In genomic region chr1:176971479-176971797, GRCm38 (mm10) we compare ENCODE assay signal across 15 mouse cellular contexts.
DNase-seq lines count a peak whose midpoint lies in the region; ATAC-seq and TF ChIP-seq lines count a peak whose summit lies in the region.
"Had no signal": no experiment of that assay in that cellular context is flagged by ENCODE, and none has a peak within 500 bp of the region (broad histone marks: within the 10 kb centered on the region; RNA-seq: fewer than 3 reads in every experiment).

No protein-coding gene starts in this region.

- no peak for DNase-seq in lung, adult 2 months
- no peak for DNase-seq in heart, postnatal 10 days
- DNase-seq in gastrocnemius, postnatal 14 days = no peak
- DNase-seq: adrenal gland, adult 8-10 months; cerebellum, adult 9-10 months; kidney, adult 9 months; liver, postnatal 0 days; retina, postnatal 1 day; thymus, adult 18-20 months had no signal

- TF ChIP-seq POLR2A in lung, adult 2 months (IDR thresholded peaks at IDR 0.05; ENCODE audit: borderline replicate concordance, extremely low read depth, low read depth, low read length) = no peak

- WGBS in lung, embryonic 16.5 days = 67% methylated on average over 4 of the region's 4 CpGs
- WGBS in lung, adult 2 months = 60% methylated on average over 4 of the region's 4 CpGs
- 81% methylated on average over 4 of the region's 4 CpGs for WGBS in forebrain, embryonic 16.5 days
- WGBS in hindbrain, embryonic 13.5 days = 78% methylated on average over 4 of the region's 4 CpGs
- 85% methylated on average over 4 of the region's 4 CpGs for WGBS in midbrain, embryonic 16.5 days

- H3K36me3 ChIP-seq in lung, embryonic 16.5 days (ENCODE audit: control insufficient read depth, insufficient read depth, low read length) = no peaks in the 10 kb centered on the region
- no peaks in the 10 kb centered on the region for H3K36me3 ChIP-seq in forebrain, embryonic 16.5 days (ENCODE audit: control insufficient read depth, insufficient read depth)
- H3K36me3 ChIP-seq in hindbrain, embryonic 13.5 days = no peaks in the 10 kb centered on the region
- H3K36me3 ChIP-seq in midbrain, embryonic 16.5 days (ENCODE audit: control insufficient read depth, insufficient read depth, low read length) = no peaks in the 10 kb centered on the region
- H3K36me3 ChIP-seq: heart, embryonic 15.5 days had no signal

- peak overlapping the region; percentile 57; the same call in 1 of the 2 replicates for H3K27ac ChIP-seq in lung, embryonic 16.5 days (ENCODE audit: low read length)
- peak overlapping the region; percentile 70 for H3K27ac ChIP-seq in forebrain, embryonic 16.5 days (ENCODE audit: low read length)
- peak overlapping the region; percentile 42 for H3K27ac ChIP-seq in hindbrain, embryonic 13.5 days
- 0 out of 2 replicates have a peak overlapping the region, but pooled peaks have one; percentile 64 for H3K27ac ChIP-seq in midbrain, embryonic 16.5 days (ENCODE audit: low read length)
- H3K27ac ChIP-seq: heart, embryonic 15.5 days had no signal

- ATAC-seq in lung, embryonic 16.5 days (ENCODE audit: low read depth) = 0 out of 2 replicates have a peak, but pooled peaks have one; percentile 43
- ATAC-seq in forebrain, embryonic 16.5 days = no peak
- ATAC-seq in hindbrain, embryonic 13.5 days (ENCODE audit: low FRiP score) = no peak
- ATAC-seq in midbrain, embryonic 16.5 days = no peak
- ATAC-seq: CD4-positive, CD25-positive, alpha-beta regulatory T cell, adult 4 months; liver, postnatal 0 days had no signal

- no peaks in the 10 kb centered on the region for H3K4me1 ChIP-seq in lung, embryonic 16.5 days (replicated peaks; ENCODE audit: control insufficient read depth, insufficient read depth, low read length)
- no peaks in the 10 kb centered on the region; the same call in 1 of the 2 replicates for H3K4me1 ChIP-seq in lung, adult 2 months (ENCODE audit: control insufficient read depth, insufficient read depth, low read length)
- peaks cover 15% of the 10 kb centered on the region for H3K4me1 ChIP-seq in forebrain, embryonic 16.5 days (replicated peaks; ENCODE audit: control insufficient read depth, insufficient read depth, low read length)
- peaks cover 8% of the 10 kb centered on the region; the same call in 1 of the 2 replicates for H3K4me1 ChIP-seq in hindbrain, embryonic 13.5 days (replicated peaks)
- 0 out of 2 replicates have a peak, but pooled peaks cover 6% of the 10 kb centered on the region for H3K4me1 ChIP-seq in midbrain, embryonic 16.5 days (ENCODE audit: control insufficient read depth, insufficient read depth, low read length)
- H3K4me1 ChIP-seq: heart, embryonic 15.5 days had no signal

- H3K4me2 ChIP-seq in lung, embryonic 16.5 days (ENCODE audit: low read depth, low read length) = no peak overlapping the region
- no peak overlapping the region for H3K4me2 ChIP-seq in forebrain, embryonic 16.5 days (ENCODE audit: low read length)
- no peak overlapping the region for H3K4me2 ChIP-seq in hindbrain, embryonic 13.5 days
- H3K4me2 ChIP-seq in midbrain, embryonic 16.5 days (ENCODE audit: low read length) = no peak overlapping the region
- H3K4me2 ChIP-seq: heart, embryonic 15.5 days had no signal

- H3K9me3 ChIP-seq in lung, embryonic 16.5 days (ENCODE audit: control insufficient read depth, low read length) = no peaks in the 10 kb centered on the region
- no peaks in the 10 kb centered on the region for H3K9me3 ChIP-seq in forebrain, embryonic 16.5 days (ENCODE audit: control insufficient read depth, low read length)
- no peaks in the 10 kb centered on the region for H3K9me3 ChIP-seq in hindbrain, embryonic 13.5 days
- H3K9me3 ChIP-seq in midbrain, embryonic 16.5 days (replicated peaks; ENCODE audit: control insufficient read depth, low read length, poor library complexity, severe bottlenecking) = no peaks in the 10 kb centered on the region
- H3K9me3 ChIP-seq: heart, embryonic 15.5 days had no signal

- H3K27me3 ChIP-seq in lung, embryonic 16.5 days (ENCODE audit: control insufficient read depth, insufficient read depth, low read depth, low read length) = no peaks in the 10 kb centered on the region
- H3K27me3 ChIP-seq in forebrain, embryonic 16.5 days (replicated peaks; ENCODE audit: control insufficient read depth, insufficient read depth, low read length) = no peaks in the 10 kb centered on the region
- no peaks in the 10 kb centered on the region for H3K27me3 ChIP-seq in hindbrain, embryonic 13.5 days
- H3K27me3 ChIP-seq in midbrain, embryonic 16.5 days (ENCODE audit: control insufficient read depth, insufficient read depth, low read depth, low read length) = no peaks in the 10 kb centered on the region
- H3K27me3 ChIP-seq: heart, embryonic 15.5 days had no signal

- no peak for TF ChIP-seq CTCF in lung, adult 2 months (IDR thresholded peaks at IDR 0.05; ENCODE audit: insufficient read depth, low read length)

- H3K4me3 ChIP-seq in lung, embryonic 16.5 days (ENCODE audit: low read length) = no peak overlapping the region
- no peak overlapping the region for H3K4me3 ChIP-seq in lung, adult 2 months (replicated peaks; ENCODE audit: extremely low read depth, low read depth, low read length)
- no peak overlapping the region for H3K4me3 ChIP-seq in forebrain, embryonic 16.5 days (replicated peaks; ENCODE audit: low read length)
- H3K4me3 ChIP-seq in hindbrain, embryonic 13.5 days = no peak overlapping the region
- H3K4me3 ChIP-seq in midbrain, embryonic 16.5 days (ENCODE audit: low read depth, low read length) = no peak overlapping the region
- H3K4me3 ChIP-seq: heart, embryonic 15.5 days had no signal

- no peak overlapping the region for H3K9ac ChIP-seq in lung, embryonic 16.5 days (ENCODE audit: low read length)
- peak overlapping the region; percentile 9; the same call in 1 of the 2 replicates for H3K9ac ChIP-seq in forebrain, embryonic 16.5 days (replicated peaks; ENCODE audit: low read depth, low read length)
- H3K9ac ChIP-seq in hindbrain, embryonic 13.5 days = no peak overlapping the region
- H3K9ac ChIP-seq in midbrain, embryonic 16.5 days (ENCODE audit: low read depth, low read length) = no peak overlapping the region
- H3K9ac ChIP-seq: heart, embryonic 15.5 days; liver, postnatal 0 days had no signal

- intact Hi-C loops in heart, postnatal 10 days (cut with DNase I) = no loop called here
- intact Hi-C loops in gastrocnemius, postnatal 14 days (cut with DNase I; ENCODE audit: low total_unique reads) = no loop called here
